Mouse (Mus musculus): ENCODE results near the gene Nampt.

Gene Nampt

DNA sequence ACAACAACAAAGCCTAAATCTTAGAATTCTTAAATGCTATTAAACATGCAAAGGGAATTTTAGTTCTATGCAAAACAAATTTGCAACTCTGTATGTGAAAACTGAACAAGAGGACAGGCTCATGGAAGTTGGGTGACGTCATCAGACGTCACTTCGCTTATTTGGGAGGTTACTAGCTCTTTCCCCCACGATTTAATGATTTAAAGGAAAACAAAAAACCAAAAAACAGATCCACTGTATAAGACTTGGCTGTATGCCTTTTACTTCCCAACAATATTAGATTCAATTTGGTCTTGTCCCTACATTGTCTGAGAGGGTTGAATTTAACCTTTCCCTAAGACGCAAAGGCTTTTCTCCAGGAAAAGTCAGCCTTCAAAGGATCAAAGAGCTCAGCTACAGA is at the start of gene Nampt:
Gene Nampt, plus strand, starts transcription at position 130 of the 400 bp plus-strand sequence.
- DNase-seq (ENCODE audit: low spot score in 2 of 2): peak in 1 of 2 experiments; percentile 40

DNA sequence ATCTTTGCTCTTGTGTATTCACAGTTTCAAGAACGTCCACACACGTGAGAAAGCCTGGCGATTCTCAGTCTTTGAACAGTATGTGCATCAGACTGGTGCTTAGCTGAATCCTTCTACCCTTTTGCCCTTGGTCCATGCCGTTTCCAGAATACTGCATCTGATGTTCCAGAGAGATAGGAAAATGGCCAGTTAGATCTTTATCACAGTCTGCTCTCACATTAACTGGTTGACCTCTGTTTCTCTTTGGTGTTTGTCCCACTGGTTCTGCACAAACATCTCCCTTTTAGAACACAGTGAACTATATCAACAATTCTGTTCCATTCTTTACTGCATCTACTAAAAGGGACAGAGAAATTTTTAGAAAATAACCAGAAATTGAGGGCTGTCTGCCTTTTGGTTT is 48.6 kb upstream of the Nampt start:
- no peak for DNase-seq (ENCODE audit: low spot score in 2 of 2)

DNA sequence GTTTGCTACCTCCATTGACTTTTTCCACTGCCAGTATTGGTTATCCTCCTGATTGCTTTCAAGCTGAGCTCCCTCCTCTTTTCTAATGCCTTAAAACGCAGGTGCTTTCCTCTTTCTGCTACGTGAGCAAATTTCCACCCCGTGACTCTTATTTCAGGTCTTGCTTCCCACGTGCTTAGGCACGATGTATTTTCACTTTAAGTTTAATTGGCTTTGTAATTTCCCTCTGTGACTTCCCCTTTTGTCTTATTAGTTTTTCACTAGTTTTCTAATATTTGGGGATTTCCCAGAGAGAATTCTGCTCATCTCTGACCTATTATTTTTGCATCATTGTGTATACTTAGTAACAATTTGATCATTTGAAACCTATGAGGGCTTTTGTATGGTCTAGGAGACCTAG is 44.8 kb upstream of the Nampt start:
- DNase-seq (ENCODE audit: low spot score in 2 of 2): no peak

DNA sequence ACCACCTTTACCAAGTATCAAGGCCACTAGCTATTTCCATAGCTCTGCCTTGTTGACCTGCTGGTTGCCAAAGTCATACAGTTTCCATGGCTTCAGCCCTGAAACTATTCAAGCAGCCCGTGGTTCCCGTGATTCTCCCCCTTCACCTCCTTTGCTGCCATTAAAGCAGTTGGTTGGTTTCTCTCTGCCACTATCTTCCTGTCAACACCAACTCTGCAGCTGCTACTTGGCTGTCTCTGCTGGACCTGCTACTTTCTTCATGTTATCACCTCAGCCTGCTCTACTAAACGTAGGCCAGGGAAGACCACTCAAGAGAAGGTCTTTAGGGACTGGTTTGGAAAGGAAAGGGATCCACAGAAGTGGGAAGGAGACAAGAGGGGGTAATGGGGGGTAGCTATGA is 30.3 kb upstream of the Nampt start:
- DNase-seq (ENCODE audit: low spot score in 2 of 2): no peak

DNA sequence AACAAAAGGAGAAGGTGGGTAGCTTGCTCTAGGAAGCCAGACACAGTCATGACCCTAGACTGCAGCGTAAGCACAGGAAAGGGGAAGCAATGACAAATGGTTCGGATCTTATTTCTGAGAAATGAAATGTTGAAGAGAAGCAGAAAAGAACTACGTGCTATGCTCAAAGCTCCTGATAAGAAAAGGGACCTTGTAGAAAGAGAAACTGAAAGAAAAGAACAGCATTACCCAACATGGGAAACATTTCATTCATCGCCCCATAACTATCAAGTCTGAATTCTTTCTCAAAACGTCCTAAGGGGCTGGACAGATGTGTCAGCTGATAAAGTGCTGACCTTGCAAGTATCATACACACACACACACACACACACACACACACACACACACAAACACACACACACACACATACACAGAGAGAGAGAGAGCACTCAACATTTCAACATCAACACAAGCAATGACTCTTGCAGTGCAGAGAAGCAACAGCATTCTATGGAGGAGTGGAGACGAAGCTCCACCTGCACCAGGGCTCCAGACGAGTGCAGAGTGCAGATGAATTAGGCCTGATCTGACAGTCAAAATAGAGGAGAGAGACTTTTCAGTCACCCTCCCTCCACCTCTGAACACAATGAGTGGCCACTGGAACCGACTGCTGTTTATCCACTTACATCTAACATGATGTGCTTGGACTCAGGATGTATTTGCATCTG is 23.4 kb upstream of the Nampt start:
- DNase-seq (ENCODE audit: low spot score in 2 of 2): no peak

DNA sequence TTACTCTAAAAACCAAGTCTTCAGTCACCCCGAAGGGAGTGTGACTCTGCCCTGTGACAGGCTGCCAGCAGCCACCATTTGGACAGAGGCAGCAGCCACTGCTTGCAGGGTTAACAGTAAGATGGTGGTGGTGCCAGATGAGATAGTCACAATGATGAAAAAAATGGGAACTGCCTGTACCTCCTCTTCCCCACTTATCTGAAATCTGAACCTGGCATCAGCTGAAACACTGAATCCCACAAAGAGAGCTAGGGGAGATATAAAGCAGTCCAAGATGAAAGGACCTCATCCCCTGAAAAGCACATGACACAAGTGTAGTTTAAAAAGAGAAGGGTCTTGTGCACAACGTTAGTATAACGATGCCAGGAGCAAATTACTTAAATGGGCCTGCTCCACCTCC is 21.9 kb upstream of the Nampt start:
- DNase-seq (ENCODE audit: low spot score in 2 of 2): no peak

DNA sequence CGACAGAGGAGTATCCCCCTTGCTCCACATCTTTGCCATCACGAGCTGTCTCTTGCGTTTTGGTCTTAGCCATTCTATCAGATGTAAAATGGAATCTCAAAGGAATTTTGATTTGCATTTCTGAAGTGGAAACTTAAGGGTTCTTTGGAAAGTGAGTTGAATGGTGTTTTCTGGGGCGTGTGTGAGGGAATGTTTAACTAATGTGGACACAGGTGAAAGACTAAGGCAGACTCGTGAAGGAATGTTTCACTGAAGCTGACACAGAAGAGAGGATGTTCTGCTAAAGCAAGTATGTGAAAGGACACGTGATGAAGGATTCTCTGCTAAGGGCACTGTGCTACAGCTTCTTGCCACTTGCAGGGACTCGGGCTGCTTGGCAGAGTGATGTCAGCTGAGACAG is 18.3 kb upstream of the Nampt start:
- no peak for DNase-seq (ENCODE audit: low spot score in 2 of 2)

DNA sequence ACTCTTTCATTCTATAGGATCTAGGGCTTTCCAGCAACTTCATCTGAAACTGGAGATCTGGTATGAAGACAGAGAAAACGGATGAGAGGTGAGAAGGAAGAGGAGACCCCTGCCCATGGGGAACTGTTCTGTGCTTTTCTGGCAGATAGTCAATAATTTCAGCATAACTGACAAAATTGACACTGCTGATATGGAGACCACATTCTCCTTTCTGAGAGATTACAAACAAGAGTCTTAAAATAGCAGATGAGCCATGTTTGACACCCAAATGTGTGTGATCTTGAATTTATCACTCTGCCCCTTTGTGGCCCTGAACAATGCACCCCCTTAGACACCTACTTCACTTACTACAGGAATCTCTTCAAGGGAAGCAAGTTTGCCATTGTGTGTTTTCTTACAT is 13.8 kb upstream of the Nampt start:
- DNase-seq (ENCODE audit: low spot score in 2 of 2): no peak

DNA sequence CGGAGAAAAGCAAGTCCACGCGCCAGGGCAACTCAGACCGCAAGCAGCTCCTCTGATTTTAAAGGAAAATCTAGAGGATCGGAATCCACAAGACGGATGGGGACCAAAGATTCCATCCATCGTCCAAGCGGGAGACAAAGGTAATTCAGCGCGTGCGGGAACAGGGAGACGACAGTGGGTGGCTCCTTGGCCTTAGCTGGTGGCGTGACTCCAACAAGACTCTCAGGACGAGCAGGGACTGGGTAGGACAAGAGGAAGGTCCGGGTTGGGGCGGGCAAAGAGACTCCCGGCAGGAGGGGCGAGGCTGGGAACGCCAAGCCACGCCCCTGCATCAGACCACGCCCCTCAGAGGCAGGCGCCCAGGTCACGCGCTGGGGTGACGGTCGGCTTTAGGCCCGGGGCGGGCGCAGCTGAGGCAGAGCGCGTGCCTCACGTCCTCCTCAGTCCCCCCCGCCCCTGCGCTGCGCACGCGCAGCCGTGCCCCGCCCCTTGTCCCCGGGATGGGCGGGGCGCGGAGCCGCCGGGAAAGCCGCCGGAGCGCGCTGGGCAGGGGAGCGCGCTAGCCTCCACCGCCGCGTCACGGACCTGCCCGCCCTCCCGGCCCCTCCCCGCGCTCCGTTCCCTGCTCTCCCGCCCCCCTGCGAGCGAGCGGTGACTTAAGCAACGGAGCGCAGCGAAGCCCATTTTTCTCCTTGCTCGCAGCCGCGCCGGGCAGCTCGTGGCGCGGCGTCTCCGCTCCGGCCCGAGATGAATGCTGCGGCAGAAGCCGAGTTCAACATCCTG is 669 bp downstream of the Nampt start:
- DNase-seq (ENCODE audit: low spot score in 2 of 2): peak; percentile 97

DNA sequence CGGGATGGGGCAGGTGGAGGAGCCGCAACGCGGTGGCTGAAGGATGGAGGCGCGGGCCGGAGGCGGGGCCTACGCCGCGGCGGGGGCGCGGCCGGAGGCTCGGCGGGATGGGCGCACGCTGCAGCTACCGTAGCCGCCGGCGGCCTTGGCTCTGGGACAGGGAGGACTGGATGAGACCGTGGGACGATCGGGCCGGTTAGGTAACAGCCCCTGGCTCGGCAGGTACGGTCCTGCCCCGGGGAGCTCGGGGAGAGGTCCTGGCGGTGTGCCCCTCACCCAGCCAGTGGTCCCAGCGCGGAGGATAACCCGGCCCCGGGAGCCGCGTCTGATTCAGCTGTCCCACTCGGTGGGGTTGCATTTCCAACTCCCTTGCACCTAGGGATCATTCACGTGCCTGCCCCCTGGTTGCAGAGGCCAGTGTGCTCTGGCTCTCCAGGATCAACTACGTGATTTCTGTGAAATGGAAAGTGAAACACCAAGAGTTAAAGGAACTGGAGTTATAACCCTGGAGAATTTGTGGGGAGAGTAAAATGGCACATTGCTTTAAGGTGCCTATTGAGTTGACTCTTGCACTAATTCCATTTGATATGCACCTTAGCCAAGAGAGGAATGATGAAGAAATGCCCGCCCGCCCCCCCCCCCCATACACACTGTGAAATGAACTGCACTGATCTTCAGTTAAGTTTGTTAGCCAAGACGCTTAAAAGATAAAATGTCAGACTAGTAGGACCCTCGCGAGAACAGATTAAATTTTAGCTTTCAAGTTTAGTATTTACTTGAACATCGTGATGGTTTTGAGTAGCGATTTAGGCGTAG is 1.6 kb downstream of the Nampt start:
- peak; percentile 68 to 72 for DNase-seq (ENCODE audit: low spot score in 2 of 2)

DNA sequence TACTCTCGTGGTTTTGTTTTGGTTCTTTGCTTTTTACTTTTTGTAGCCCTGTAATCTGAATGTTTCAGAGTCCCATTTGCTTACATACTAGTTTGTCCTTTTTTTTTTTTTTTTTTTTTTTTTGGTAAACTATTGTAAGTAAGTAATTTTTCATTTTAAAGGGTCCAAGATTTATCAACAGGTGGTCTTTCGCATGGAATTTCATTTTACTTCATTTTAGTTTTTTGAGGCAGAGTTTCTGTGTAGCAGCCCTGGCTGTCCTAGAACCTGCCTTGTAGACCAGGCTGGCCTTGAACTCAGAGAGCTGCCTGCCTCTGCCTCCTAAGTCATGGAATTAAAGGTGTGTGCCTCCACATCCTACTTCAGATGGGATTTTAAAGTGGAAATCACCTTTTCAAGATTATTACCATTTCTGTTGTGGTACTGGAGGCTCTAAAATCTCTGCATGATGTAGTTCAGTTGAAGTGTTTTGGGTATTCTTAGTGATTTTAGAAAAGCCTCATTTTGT is 2.2 kb downstream of the Nampt start:
- DNase-seq (ENCODE audit: low spot score in 2 of 2): no peak

DNA sequence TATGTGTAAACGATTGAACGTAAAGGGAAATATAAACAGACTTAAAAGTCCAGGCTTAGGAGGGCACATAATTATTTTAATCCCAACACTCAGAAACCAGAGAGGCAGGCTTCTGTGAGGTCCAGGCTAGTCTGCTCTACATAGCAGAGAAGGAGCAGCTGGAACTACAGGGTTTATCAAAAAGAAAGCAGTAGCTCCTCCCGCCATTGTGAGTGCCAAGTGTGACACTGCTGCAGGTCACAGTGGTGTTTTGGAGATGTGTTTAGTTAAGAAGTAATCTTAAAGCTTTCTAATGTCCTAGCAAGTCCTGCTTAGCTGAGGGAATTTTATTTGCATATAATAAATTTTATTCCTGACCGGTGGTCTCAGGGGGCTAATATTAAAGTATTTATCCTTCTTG is 2.7 kb downstream of the Nampt start:
- DNase-seq (ENCODE audit: low spot score in 2 of 2): no peak

DNA sequence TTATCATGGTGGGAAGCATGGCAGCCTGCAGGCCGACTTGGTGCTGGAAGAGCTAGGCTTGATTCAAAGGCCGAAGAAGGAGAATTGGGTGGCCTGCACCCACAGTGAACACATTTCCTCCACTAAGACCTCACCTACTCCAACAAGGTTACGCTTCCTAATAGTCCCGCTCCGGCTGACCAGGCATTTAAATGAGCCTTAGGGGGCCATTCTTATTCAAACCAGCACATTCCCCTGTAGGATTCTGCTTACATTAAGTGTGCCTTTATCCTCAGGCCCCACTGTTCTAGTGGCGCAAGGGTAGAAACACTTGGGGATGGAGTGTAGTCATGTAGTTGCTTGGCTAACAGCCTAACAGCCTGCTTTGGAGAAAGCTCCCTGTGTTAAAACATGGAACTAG is 5.2 kb downstream of the Nampt start:
- DNase-seq (ENCODE audit: low spot score in 2 of 2): no peak

DNA sequence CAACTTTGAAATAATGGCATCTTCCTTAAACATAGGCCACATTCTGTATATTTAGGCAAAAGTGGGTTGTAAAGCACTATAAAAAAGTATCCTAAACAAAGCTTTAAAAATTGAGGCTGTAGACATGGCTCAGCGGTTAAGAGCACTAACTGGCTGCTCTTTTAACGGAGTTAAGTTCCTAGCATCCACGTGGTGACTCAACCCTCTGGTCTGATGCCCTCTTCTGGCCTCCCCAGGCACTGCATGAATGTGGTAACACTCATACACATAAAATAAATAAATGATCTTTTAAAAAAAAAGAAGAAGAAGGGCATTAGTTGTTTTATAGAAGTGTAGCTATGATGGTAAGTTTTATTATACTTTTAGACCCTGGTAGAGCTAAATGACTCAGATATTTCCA is 7.6 kb downstream of the Nampt start:
- DNase-seq (ENCODE audit: low spot score in 2 of 2): peak in 1 of 2 experiments; percentile 60

DNA sequence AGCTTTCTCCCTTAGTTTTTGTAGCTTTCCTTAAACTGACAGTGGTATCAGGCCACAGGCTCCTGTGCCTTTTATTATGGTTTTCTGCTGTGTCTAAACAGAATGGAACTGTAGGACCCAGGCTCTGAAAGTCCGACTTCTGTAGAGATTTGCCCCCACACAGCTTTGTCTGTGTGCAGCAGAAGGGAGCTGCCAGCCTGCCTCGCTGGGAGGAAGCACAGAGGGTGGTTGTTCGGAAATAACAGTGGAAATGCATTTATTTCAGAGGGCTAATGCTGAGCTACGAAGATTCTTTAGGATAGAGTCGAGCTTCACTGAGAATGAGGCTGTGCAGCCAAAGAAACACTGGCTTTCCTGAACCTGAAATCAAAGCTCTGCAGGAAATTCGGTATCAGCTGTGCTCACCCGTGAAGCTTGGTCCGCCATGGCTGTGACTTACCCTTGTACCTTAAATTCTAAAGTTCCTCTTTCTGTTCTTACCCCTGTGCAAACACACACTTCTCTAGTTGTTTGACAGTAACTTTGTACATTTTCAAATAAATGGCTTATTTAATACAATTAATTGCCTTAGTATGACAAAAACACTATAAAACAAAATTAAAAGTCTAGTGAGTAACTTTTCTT is 8.9 kb downstream of the Nampt start:
- DNase-seq (ENCODE audit: low spot score in 2 of 2): no peak

DNA sequence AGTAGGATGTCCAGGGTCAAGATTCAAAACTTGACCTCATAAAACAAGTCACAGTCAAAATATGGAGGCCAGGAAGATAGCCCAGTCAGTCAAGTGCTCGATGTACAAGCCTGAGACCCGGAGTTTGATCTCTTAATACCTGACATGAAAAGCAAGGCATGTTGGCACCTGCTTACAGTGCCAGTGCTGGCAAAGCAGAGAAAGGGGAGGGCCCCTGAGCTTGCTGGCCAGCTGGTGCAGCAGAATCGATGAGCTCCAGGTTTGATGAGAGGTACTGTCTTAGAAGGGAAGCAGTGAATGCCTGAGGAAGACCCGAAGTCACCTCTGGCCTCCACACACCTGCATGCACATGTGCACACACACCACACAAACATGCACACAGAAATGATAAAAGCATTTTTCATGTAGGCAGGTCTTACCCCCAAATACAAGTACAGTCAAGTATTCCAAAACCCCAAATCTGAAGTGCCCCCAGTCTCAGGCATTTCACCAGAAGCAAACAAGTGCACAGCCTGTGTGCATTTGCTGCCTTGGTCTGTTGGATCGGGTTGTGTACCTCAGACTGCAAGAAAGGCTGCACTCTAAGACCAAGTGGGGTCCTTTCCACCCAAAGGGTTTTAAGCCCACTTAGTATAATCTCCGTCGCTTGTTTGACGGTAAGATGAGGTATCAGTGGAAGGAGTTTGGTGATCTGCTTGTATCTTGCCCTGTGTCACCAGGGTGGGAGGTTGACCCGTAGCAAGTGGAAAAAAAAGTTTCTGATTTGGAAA is 10.2 kb downstream of the Nampt start:
- DNase-seq (ENCODE audit: low spot score in 2 of 2): no peak

DNA sequence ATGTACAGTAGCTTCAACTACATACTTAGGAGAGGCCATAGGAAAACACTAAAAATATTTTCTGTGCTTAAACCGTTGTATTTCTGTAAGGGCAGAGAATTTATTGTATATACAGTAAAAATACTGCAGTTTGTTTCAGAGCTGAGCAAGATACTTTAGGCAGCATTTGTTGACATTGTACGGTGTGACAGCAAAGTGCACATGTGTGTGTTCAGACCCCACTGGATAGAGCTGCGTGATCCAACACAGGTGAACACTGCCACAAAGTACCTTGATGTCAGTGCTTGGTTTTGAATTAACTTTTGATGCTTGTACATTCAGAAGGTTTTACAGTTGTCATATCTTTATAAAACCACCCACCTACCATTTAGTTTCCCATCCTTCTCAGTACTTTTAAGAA is 12.7 kb downstream of the Nampt start:
- DNase-seq (ENCODE audit: low spot score in 2 of 2): no peak

DNA sequence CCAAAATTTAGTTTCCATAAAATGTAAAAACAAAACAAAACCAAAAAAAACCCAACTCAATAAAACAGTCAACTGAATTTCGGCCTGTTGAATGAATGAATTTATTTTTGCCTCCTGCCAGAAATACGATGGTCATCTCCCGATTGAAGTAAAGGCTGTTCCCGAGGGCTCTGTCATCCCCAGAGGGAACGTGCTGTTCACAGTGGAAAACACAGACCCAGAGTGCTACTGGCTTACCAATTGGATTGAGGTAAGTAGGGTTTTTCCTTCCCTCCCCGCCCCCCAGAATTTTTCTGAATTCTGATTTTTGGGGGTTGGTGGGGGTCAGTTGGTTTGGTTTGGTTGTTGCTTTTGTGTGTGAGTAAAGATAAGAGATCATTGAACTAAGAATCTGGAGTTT is 15.4 kb downstream of the Nampt start:
- no peak for DNase-seq (ENCODE audit: low spot score in 2 of 2)

DNA sequence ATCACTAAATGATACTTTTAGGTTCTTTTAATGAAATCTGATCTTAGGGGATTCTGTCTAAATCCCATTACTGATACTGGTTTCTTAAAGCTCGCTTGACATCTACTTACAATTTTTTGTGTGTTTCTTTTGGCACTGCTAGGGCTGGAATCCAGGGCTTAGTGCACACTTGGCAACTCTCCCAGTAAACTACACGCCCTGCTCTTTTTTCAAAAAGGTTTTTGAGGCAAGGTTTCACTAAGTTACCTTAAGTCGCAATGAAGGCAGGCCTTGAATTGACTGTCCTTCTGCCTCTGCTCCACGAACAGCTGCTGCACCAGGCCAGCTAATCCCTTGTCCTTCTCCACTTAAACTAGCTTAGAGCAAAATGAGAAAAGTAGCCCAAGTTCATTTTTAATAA is 15.9 kb downstream of the Nampt start:
- no peak for DNase-seq (ENCODE audit: low spot score in 2 of 2)

DNA sequence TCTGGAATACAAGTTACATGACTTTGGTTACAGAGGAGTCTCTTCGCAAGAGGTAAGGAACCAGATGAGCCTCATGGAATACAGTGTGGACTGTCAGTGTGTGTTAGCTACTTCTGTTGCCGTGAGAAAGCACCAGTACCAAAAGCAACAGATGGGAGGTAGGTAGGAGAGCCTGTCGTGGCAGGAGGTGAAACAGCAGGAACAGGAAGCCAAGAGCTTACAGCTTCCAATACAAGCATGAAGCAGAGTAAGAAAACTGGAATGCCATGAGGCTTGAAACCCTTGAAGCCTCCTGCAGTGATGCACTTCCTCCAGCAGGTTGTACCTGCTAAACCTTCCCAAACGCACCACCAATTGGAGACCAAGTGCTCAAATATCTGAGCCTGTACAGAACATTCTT is 19.1 kb downstream of the Nampt start:
- DNase-seq (ENCODE audit: low spot score in 2 of 2): no peak

DNA sequence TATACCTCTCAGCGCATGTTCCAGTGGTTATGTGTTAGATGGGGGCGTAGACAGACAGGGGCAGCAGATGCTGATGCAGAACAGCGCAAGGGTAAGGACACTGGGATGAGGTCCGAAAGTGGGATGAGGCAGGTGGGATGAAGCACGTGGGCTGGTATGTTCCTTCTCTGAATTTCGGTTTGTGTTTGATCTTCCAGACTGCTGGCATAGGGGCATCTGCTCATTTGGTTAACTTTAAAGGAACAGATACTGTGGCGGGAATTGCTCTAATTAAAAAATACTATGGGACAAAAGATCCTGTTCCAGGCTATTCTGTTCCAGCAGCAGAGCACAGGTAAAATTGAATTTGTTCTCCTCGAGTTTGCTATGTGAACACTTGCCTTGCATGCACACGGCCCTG is 19.6 kb downstream of the Nampt start:
- DNase-seq (ENCODE audit: low spot score in 2 of 2): no peak
